Mouse (Mus musculus) adrenal gland, adult 8-10 months (tissue): Measurements from ENCODE around the gene Gm8265. TPM values are rescaled to one million over a fixed set of nuclear protein-coding genes. Genes with fewer than 3 reads are reported as not detected.
"Not testable (repeated sequence)": the region's sequence is repeated elsewhere in the genome, so short reads cannot be mapped to it uniquely, and the experiment has no call there.

Experiments
- DNase-seq: peaks from one replicate; pipeline ENCODE4 v3.0.0; 2022
- total RNA-seq, 4 experiments: library from RNA; stranded (reverse); gene quantifications; 2 replicates each; pipeline ENCODE4 v1.2.4; 2022

Gene Gm8265
- total RNA-seq: not detected

GRCm38 (mm10) chr14:5632928-5633327 lies at the start of gene Gm8265:
Gene Gm8265 (minus strand): TSS chr14:5633028.
- DNase-seq: not testable (repeated sequence)

Other genes starting within 250 kb of the Gm8265 start
- gene Gm3500, start 244.0 kb downstream of the Gm8265 start, total RNA-seq: under 1 TPM in 1 of 4 experiments, not detected in 3; 0.24 TPM
- under 1 TPM in 2 of 4 experiments, not detected in 2; 0.21 to 0.77 TPM for gene Gm3194, start 177.6 kb downstream of the Gm8265 start, total RNA-seq
- not detected for gene Gm8246, start 155.2 kb downstream of the Gm8265 start, total RNA-seq
- gene Gm3187, start 148.8 kb downstream of the Gm8265 start, total RNA-seq: not detected
- under 1 TPM in 1 of 4 experiments, not detected in 3; 0.20 TPM for gene Gm3488, start 131.4 kb downstream of the Gm8265 start, total RNA-seq
- gene Gm3532, start 94.5 kb downstream of the Gm8265 start, total RNA-seq: not detected
- gene Gm9603, start 54.4 kb upstream of the Gm8265 start, total RNA-seq: not detected
- gene Gm3373, start 108.5 kb upstream of the Gm8265 start, total RNA-seq: under 1 TPM in 3 of 4 experiments, not detected in 1; 0.16 to 0.62 (median 0.32) TPM
- gene Gm3383, start 175.0 kb upstream of the Gm8265 start, total RNA-seq: 1 to 10 TPM in 1 of 4 experiments, under 1 TPM in 1, not detected in 2; 0.21 to 1.4 TPM
- not detected for gene Gm3424, start 197.3 kb upstream of the Gm8265 start, total RNA-seq
- under 1 TPM in 1 of 4 experiments, not detected in 3; 0.35 TPM for gene Gm8237, start 247.4 kb upstream of the Gm8265 start, total RNA-seq